Mouse (Mus musculus): ENCODE measurements at regions not wholly inside any gene's neighbourhood (a gene's known extent, or its start where the extent isn't known, plus 50 kb on each side); places are given as distances from the start of the nearest gene placed in this dataset.
"Not testable (repeated sequence)": the region's sequence is repeated elsewhere in the genome, so short reads cannot be mapped to it uniquely, and the experiment has no call there.

DNA sequence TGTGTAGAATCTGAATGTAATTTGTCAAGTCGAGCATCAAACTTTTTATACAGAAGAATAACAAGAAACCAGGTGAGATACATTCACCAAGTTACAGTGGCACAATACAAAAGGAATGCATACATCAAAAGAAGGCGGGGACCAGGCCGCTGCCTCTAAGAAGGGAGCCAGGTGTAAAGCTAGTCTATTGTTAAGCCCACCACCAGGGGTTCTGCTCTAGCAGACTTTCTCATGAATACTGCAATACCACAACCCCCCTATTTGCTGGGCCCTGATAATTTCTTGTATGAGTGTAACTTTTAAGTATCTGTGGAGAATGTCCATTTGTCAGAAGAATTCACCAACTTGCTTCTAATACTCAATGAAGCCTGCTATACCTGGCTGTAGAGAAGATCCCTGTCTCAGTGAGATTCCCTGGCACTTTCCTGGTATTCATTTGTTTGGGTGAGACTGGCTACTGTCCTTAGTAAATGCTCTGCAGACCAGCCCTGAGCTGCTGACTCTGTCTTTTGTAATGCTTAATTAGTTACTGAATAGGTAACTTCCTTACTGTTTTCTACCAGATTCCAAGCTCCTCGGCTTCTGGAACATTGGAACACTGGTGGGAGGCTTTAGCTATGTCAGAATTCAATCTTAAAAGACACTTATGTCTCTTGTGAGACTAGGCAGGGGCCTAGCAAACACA lies 335.7 kb downstream of the Tbl1xr1 start:
- DNase-seq (ENCODE audit: extremely low spot score in 1 of 2, low spot score in 2 of 2); intact Hi-C loops (cut with DNase I); H3K27ac ChIP-seq; H3K4me3 ChIP-seq: not testable (repeated sequence)

DNA sequence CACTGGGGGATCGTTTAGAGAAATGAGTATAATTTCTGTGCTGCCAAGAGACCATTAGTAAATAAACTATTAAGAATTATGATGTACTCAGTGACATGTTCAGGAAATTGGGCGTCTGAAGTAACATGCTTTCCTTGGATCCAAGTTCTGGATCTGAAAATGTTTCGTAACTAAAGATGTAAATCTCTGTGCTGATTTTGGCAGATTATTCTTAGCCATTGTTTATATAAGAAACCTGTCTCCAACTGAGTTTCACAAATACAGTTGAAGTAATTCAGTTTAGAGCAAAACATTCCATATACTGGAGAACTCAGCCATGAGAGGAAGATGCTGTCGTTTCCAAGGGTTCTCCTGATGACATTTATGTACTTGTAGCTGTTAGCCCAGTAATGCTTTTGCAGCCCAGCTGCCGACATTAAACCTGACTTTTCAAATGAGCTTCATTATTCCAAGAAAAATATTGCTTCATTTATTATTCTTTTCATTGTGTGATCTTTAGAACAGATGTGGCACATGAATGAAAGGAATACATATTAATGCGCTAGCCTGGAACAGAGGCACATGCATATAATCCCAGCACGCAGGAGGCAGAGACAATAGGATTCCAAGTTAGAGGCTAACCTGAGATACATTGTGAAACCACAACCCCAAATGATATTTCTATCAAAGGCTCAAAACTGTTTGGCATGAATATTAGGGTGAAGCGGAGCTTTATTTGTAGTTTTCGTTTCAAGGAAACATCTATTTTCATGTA lies 361.8 kb downstream of the Tbl1xr1 start:
- intact Hi-C loops (cut with DNase I), result no loop called here
- no peak for TF ChIP-seq CTCF (IDR thresholded peaks at IDR 0.05)
- no peak overlapping the region for H3K4me3 ChIP-seq
- H3K27ac ChIP-seq, result no peak overlapping the region
- no peak for DNase-seq (ENCODE audit: extremely low spot score in 1 of 2, low spot score in 2 of 2)

DNA sequence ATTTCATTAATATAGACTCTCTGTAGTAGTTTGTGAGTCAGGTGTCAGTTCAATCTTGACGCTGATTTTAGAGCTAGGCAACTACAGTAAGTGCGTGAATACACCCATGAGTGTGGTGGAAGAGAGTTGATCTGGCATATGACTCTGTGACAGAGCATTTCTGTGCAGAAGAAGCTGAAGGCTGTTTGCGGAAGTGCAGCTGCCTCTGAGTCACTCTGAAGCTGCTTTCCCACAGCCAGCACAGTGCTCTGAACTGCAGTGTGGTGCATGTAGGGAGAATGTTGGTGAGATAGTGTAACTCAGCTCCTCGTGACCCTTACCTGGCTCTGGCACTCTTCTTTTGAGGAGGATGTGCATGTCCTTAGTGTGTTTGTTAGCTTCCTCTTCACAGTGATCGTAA lies 394.1 kb downstream of the Tbl1xr1 start:
- peak; percentile 11 for DNase-seq (ENCODE audit: extremely low spot score in 1 of 2, low spot score in 2 of 2)
- TF ChIP-seq CTCF (IDR thresholded peaks at IDR 0.05), result no peak; the same call in 1 of the 2 replicates
- Histone ChIP-seq H3K27ac (no peak overlapping the region), H3K4me3 (no peak overlapping the region)
- intact Hi-C loops (cut with DNase I), result no loop called here

DNA sequence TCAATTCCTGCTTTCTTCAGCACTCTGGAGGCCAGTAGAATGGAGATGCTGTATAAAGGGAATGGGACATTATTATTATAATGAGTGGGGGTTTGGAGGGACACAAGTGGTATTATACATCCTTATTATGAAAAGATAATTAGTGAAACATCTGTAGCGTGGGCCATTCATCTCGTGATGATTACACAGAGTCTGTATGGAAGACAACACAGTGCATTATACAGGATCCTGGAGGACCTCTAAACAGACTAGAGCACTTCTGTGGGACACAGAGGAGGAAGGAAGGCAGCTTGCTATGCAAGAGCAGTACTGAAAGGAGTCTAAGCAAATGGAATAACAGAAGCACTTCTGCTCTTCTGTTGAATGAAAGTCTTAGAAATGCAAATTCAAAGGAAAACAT lies 416.1 kb downstream of the Tbl1xr1 start:
- no peak for DNase-seq (ENCODE audit: extremely low spot score in 1 of 2, low spot score in 2 of 2)
- H3K27ac ChIP-seq, result no peak overlapping the region
- H3K4me3 ChIP-seq, result no peak overlapping the region
- TF ChIP-seq CTCF (IDR thresholded peaks at IDR 0.05), result no peak
- intact Hi-C loops (cut with DNase I), result no loop called here
